Mouse (Mus musculus): ENCODE measurements around the gene Rgl1.

Rgl1 gene

DNA sequence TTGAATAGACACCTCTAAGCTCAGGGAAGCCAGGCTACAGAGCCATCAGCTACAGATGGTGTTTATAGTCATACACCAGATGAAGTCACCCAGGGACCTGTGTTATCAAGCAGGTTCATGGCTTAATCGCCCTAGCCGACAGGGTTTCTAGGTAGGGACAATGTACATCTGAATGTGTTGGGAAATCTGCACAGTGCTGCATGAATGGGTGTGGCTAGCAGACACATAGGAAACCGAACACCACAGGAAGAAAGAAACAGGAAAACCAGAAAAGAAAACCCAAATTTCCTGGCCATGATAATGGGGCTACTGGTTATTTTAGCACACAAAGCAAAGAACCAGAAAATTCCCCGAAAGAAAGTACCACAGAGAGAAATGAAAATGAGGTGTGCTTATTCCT is 45.2 kb downstream of the Rgl1 start:
- CTCF ChIA-PET, result no interaction called here

GRCm38 (mm10) chr1:152718200-152718599 is 48.0 kb downstream of the Rgl1 start:
- CTCF ChIA-PET, result no interaction called here

DNA sequence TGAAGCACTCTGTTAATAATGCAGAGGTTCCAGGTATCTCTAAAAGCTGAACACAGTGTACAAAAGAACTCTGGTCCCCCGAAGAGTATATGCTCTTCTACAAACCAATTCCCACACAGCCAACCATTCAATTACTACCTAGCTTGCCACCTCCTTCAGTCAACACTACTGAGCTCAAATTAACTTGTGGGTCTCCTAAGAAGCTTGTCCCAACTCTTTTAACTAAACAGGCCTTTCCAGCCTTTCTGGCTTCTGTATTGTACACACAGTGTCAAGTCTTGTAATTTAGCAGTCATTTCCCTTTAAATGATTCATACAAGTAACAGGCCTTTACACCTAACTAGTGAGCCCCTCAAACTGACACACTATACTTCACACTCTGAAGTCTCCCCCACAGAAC is 48.8 kb downstream of the Rgl1 start:
- CTCF ChIA-PET, result interaction anchor here (0.6 kb wide), 1 partner anchor 37 kb away, joined by 5 read pairs; no protein-coding TSS in a partner anchor

GRCm38 (mm10) chr1:152714405-152714804 is 51.7 kb downstream of the Rgl1 start:
- CTCF ChIA-PET, result no interaction called here

DNA sequence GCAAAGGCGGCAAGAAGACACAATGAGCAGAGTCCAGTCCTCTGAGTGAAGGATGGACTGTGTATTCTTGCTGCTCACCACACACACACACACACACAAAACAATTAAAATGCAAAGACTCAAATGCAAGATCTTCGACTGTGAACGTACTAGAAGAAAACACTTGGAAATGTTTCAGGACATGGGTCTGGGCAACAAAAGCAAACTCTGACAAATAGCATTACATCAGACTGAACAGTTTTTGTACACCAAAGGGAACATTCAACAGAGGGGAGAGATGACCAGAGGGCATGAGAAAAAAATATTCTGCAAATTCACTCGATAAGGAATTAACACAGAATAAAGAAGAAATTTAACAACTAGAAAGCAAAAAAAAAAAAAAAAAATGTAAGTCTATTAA is 52.2 kb downstream of the Rgl1 start:
- CTCF ChIA-PET, result no interaction called here

DNA sequence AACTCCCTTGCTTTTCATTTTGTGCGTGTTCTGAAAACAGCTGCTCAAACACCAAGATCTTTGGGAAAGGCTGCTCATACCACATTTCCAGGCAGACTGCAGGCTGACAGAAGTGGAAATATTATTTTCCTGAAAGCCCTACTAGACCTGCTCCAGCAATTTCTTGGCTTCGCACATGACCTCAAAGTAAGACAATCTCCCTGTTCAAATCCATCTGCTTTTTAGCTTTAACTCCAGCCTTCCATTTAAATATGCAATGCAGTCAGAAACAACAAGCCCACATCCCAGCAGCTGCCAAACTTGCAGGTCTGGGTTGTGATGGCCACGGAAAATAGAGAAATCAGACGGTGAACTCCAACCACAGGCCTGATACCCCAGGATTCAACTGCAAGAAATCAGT is 55.1 kb downstream of the Rgl1 start:
- CTCF ChIA-PET, result no interaction called here

DNA sequence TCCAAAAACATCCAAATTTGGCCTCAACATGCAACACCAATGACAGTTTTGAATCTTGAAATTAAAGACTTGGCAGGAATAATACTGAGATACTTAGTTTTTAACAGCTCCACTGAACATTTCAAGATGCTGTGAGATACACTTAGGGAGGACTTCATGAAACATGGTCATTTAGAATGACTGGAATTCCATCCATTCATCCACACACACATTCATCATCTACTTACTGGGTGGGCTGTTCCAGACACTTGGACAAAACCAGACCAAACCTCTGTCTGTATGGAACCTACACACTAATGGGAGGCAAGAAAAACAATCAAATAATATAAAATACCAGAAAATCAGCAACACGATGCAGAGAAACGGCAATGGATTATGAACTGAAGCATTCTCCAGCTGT is 58.6 kb downstream of the Rgl1 start:
- CTCF ChIA-PET, result no interaction called here

DNA sequence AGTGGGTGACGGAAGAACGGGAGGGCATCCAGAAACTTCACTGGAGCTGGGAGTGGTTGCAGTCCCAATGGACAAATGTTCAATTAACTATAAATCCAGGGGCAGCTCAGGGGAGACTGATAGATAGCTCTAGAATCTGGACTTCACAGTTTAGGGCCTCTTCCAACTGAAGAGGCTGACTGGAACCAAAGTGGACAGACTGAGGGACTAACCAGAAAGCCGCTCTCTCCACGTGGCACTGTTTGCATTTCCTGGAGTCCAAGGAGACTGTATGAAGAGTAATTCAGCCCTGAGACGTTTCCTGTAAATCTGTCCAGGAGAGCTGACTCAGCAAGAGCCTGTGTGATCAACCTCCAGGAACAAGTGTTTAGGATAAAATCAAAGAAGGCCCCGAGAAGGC is 62.2 kb downstream of the Rgl1 start:
- CTCF ChIA-PET, result no interaction called here

DNA sequence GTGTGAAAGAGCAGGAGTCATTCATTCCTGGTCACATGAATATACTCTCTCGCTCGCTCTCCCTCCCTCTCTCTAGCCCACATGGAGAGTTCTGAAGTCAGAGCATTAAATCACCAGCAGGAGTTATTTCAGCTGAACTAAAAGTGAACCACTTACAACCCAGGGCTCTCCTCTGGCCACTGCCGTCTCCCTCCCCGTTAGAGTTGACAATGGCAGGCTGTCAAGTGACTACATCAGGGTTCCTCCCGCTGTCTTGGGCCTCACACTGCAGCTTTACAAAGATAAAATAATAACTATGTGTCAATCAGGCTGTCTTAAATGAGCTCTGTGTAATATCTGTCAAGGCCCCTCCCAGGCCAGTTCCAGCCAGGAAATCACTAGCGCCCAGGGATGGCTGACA is 63.2 kb downstream of the Rgl1 start:
- CTCF ChIA-PET, result no interaction called here

DNA sequence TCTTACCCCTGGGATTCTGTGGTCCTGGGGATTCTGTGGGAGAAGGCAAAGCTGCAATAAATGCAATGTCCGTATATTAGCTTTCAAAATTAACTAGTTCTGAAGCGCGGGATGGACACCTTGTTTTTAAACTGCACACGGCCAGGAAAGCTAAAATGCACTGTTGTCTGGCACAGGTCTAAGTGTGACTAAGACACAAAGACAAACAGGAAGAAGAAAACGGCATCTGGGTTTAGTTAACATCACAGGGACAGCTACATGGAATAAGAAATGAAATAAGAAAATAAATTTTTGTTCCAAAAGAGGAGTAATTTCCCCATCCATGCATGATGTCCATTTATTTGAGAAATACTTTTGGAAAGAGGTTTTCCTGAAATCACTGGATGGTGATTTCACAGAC is 65.1 kb downstream of the Rgl1 start:
- CTCF ChIA-PET, result no interaction called here

DNA sequence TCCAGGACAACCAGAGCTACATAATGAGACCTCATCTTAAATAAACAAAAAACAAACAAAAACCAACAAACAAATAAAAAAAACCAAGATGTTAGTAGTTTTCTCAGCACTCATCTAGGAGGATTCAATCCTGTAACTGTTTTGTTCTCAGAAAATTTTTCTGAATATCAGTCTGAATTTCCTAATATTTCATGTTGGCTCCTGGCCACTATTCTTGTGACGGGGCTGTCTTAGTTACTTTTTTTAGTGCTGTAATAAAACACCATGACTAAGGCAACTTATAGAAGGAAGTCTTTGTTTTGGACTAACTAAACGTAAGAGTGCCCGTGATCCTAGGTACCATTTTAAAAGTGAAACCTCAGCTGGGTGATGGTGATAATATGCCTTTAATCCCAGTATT is 68.8 kb downstream of the Rgl1 start:
- CTCF ChIA-PET, result no interaction called here

DNA sequence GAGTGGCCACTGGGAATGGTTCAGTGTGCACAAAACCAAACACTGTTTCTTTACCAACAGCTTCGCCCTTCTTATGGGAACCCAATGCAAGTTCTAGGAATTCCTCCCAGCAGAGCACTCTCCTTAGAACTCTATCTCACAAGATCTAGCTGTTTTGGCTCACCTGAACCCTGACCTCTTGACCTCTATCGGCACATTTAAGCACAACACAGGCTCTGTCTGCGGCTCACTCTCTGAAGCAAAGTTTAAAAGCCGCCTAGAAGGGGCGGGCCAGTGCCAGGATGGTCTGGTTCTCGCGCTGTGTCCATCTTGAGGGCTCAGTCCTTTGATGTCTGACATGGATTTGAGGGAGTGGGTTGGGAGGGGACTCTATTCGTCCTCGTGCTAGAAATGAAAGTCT is 70.7 kb downstream of the Rgl1 start:
- CTCF ChIA-PET, result no interaction called here

DNA sequence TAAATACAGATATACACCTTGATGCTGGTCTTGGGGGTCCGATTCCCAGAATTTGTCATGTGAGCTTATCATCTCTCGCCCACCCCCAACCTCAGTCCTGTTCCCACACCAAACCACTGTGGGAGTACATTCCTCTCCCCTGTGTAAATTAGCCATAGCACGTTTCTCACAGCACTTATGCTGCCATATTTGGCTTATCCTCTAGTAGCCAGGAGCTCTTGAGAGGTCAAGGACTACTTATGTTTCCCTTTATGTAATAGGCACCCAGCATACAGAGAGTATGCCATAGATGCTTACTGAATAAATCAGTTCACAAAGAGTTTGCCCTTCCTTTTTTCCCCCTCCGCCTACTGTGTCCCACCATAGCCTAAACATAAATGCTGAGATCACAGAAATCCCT is 76.2 kb downstream of the Rgl1 start:
- CTCF ChIA-PET, result no interaction called here

DNA sequence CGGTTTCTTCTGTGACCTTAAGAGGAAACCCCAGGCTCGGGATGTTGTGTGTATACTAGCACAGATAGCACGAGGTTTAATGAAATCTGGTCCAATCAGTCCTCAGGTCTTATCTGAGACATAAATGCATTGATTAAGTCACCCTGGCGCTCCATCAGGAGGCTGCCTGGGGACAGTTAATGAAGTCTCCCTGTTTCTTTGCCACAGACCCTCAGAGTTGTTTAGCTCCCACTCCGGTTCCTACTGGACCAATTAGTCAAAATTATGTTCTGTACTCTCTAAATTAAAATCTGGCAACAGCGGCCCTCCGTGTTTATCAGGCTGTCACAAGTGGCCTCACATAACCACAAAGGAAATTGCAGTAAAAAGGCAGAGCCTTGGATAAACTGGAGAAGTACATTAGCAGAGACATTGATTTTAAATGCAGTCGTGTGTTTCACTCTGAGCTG is 78.4 kb downstream of the Rgl1 start:
- CTCF ChIA-PET, result interaction anchor here (0.6 kb wide), 1 partner anchor 44 kb away, joined by 6 read pairs; no protein-coding TSS in a partner anchor

- CTCF ChIA-PET, result no interaction called here
These were observed 78.9 kb downstream of the Rgl1 start for GRCm38 (mm10) chr1:152687099-152687730.

- CTCF ChIA-PET, result no interaction called here
These were observed 80.6 kb downstream of the Rgl1 start for GRCm38 (mm10) chr1:152685531-152685930.

GRCm38 (mm10) chr1:152682368-152683194 is 83.6 kb downstream of the Rgl1 start:
- CTCF ChIA-PET, result no interaction called here

DNA sequence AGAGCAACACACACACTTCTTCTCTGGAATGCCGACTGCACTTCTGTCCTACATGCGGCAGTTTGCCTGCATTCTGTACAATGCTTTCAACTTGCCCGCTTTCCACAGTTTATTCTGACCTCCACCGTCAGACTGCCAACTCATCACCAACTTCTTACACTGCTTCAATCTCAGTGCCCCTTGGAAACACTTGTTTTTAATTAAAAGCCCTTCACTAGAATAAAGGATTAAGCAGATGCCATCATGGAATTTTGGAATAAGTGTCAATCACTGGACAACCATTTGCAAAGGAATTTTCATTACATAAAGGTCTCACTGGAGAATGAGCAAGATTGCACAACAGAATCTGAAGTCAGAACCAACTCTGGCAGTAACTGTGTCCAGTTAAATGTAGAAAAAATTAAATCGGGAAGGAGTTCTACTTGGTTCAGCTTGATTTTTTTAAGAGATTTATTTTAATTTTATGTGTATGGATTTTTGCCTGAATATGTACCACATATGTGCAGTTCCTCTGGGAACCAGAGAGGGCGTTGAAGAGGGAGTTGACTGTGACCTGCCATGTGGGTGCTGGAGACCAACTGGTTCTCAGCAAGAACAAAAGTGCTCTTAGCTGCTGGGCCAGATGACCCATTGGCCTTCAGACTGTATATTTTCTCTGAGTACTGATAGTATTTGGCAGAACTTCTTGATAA is 84.3 kb downstream of the Rgl1 start:
- CTCF ChIA-PET, result no interaction called here

GRCm38 (mm10) chr1:152681116-152681515 is 85.0 kb downstream of the Rgl1 start:
- CTCF ChIA-PET, result no interaction called here

GRCm38 (mm10) chr1:152678451-152678850 is 87.7 kb downstream of the Rgl1 start:
- CTCF ChIA-PET, result interaction anchor here (1.1 kb wide), 1 partner anchor 154 kb away, joined by 3 read pairs; no protein-coding TSS in a partner anchor

- CTCF ChIA-PET, result interaction anchor here (1.1 kb wide), 1 partner anchor 153 kb away, joined by 3 read pairs; no protein-coding TSS in a partner anchor
These were observed 88.5 kb downstream of the Rgl1 start for GRCm38 (mm10) chr1:152677482-152678211.

Data from spleen, embryonic (tissue).